Mouse (Mus musculus) ovary, postnatal 10 days (tissue): ENCODE measurements around the gene Kmt5c.
"Not testable (repeated sequence)": the region's sequence is repeated elsewhere in the genome, so short reads cannot be mapped to it uniquely, and the experiment has no call there.

Source experiments
- DNase-seq: peaks from one replicate; pipeline ENCODE4 v3.0.0; 2022; ENCODE audit warnings: low spot score

The Kmt5c gene

GRCm38 (mm10) chr7:4789436-4789935, 49.6 kb downstream of the Kmt5c start, which contains the start of gene Tmem238:
Tmem238 (minus strand) TSS chr7:4789656.
- peak; percentile 38 for DNase-seq

DNA sequence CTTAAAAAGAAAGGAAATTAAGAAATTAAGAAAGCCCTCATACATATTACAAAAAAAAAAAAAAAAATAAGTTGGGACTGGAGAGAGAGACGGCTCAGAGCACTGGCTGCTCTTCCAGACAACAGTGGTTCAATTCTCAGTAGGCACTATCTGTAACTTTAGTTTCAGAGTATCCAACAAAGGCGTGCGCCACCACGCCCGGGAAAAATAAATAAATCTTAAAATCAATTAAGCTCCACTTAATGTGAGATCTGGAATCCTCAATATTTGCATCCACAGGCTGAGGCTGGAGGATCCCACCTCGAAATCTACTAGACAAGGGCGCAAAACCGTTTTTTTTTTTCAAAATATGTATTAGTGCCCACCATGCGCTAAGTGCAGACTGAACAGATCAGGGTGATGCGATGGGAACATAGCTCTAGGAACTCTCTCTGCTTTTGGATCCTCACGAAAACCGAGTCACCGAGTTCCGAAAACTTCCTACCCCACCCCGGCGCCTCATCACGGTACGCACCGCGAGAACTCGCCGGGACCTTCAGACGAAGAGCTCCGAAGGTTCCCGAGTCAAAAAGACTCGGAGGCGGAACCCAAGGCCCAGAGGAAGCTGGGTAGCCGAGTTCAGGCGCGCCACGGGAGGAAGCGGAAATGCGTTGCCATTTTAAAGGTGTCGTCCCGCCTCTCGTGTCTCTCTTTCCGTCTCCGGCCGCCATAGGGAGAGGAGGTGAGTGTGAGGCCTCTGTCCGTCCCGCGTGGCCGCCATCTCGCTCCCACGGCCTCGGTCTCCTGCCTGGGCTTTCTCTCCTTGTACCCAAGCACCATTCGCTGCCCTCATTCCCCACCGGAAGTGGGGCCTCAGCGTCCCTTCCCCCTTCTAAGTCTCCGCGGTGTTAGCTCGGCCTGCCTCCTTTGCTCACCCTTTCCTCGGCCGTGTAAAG, 52.6 kb downstream of the Kmt5c start, which contains the start of gene Rpl28:
TSS of gene Rpl28 (plus strand) at position 597 of the 935 bp plus-strand sequence.
- peak; percentile 90 for DNase-seq

DNA sequence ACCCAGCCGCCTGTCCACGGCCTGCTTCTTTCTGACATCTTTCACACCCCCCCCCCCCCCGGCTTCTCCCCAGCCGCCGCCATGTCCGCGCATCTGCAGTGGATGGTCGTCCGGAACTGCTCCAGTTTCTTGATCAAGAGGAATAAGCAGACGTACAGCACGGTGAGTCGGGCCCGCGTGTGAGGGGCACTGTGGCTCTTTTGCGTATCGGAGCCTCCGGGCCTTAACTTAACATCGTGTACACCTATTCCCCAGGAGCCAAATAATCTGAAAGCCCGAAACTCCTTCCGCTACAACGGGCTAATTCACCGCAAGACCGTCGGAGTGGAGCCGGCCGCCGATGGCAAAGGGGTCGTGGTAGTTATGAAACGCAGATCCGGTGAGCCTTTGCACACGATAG, 53.3 kb downstream of the Kmt5c start:
- DNase-seq = not testable (repeated sequence)

GRCm38 (mm10) chr7:4793674-4794073, 53.8 kb downstream of the Kmt5c start:
- no peak for DNase-seq

DNA sequence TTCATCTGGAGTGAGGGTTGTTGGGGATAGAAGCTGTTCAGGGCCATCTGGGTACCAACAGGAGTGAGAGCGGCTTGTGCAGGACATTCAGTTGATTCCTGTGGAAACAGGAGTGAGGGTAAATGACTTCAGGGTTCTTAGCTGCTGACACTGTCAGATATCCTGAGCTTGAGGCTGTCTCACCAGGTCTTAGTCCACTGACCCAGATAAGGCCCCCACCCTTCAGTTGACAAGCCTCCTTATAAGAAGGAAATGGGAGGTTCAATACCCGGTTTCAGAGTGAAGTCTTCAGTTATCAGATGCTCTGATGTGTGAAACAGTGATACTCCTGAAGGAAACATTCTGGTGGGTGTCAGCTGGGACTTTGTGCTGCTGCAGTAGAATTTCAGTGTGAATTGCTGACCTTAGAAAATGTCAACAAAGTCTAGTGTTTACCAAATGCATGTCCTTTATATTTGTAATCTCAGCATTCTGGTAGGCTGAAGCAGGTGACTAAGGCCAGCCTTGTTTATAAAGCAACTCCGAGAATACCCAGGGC, 54.8 kb downstream of the Kmt5c start:
- no peak for DNase-seq

- DNase-seq = no peak
Observed at GRCm38 (mm10) chr7:4795767-4796433, 56.0 kb downstream of the Kmt5c start.
